Mouse (Mus musculus): ENCODE measurements around the gene Soga1.

GRCm38 (mm10) chr2:156981291-156981690, 97.8 kb downstream of the Soga1 start:
- TF ChIP-seq GATA1 (IDR thresholded peaks at IDR 0.05; ENCODE audit: borderline replicate concordance, low read length), result no peak
- no peak for TF ChIP-seq FLI1 (IDR thresholded peaks at IDR 0.05; ENCODE audit: low read length)

Data from megakaryocyte, embryonic 14.5 days (primary cell).